Mouse (Mus musculus): ENCODE measurements around the gene Atf6.

The Atf6 gene

DNA sequence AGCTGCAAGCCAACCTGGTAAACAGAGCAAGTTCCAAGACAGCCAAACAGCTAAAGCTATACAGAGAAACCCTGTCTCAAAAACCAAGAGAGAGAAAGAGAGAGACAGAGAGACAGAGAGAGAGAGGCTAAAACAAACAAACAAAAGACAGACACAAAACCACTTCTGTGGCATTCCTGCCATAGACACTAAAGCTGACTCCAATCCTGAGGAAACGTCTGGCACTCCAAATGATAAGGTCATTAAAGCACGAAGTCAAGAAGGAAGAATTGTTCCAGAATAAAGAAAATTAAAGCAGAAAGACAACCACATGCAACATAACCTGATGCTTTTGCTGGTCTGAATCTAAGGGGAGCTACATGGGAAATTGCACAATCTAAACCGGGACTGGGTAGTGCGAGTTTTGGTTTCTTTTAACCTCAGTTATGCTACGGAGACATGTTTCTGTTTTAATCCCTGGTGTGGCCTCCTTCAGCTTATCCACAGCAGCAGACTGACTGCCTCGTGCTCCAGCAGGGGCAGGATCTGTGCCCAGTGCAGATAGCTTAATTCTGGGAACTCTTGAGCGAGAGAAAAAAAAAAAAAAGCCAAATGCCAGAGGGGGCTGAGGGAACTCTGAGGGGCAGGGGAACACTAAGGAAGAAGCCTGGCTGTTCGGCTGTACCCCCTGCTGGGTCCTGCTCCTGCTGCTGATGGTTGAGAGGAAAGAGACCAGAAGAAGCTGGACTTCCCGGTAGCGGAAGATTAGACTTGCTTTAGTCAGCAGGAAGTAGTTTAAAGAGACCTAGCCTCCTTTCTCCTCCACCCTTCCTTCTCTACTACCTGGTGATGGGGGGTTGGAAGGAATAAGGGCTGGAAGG is 21.9 kb downstream of the Atf6 start:
- no peak for DNase-seq (ENCODE audit: low spot score in 2 of 2)

- DNase-seq (ENCODE audit: low spot score in 2 of 2) = no peak
Observed at GRCm38 (mm10) chr1:170844380-170844779, 23.2 kb downstream of the Atf6 start.

DNA sequence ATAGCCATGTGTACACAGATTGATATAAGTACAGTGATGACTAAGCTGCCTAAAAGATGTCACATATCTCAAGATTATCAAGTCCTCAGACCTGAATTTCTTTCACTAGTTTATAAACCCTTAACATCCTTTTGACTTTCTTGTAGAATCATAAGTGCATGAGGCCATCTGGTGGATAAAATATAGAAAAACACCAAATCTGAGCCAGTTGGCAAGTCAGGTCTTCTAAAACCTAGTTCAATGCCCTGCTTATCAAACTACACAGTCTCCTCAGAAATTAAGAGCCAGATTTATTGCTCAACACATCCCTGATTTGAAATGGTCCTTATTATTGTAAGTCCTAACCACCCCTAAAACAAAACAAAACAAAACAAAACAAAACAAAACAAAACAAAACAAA is 27.9 kb downstream of the Atf6 start:
- DNase-seq (ENCODE audit: low spot score in 2 of 2) = no peak

- DNase-seq (ENCODE audit: low spot score in 2 of 2) = no peak
Observed at GRCm38 (mm10) chr1:170834756-170835155, 32.8 kb downstream of the Atf6 start.

DNA sequence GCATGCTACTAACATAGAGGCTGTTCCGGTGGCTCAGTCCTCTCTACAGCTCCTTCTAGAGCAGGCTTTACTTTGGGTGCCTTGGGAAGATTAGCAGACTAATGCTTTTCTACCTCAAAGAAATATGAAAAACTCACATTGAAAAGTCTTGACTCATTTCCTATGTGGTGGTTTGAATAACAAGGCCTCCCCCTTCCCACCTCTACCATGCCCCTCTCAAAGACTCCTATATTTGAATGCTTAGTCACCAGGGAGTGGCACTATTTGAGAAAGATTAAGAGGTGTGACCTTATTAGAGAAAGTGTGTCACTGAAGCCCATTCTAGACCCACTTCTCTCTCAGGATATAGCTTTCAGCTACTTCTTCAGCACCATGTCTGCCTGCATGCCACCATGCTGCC is 37.8 kb downstream of the Atf6 start:
- no peak for DNase-seq (ENCODE audit: low spot score in 2 of 2)

- no peak for DNase-seq (ENCODE audit: low spot score in 2 of 2)
Observed at GRCm38 (mm10) chr1:170829344-170829743, 38.2 kb downstream of the Atf6 start.

DNA sequence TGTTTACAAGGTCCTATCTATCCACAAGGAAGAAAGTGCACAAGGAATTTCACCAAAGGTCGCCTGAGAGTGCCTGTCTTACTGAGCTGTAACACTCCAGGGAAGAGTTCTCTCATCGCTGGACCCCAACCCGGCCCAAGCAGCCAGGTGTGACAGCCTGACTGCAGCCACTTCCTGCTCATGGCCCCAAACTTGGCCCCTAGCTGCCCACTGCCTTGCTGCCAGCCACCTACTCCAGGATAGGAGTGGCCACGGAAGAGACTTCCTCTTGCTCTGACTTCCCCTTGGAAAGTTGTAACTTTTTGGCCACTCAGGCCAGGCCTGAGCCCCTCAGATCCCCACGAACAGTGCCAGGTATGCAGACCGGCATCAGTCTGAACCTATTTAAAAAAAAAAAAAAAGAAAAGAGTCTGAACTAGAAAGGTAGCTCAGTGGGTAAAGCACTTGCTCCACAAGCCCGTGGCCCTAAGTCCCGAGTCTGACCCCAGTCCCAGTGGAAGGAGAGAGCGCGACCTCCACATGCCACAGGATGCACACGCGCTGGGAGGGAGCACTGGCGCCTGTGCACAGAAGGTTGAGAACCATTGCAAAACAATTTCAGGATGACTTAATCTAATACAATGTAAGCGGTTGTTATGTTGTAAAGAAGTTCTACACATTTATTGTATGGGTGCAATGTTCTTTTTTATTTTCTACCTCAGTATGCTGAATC is 47.3 kb downstream of the Atf6 start:
- no peak for DNase-seq (ENCODE audit: low spot score in 2 of 2)

DNA sequence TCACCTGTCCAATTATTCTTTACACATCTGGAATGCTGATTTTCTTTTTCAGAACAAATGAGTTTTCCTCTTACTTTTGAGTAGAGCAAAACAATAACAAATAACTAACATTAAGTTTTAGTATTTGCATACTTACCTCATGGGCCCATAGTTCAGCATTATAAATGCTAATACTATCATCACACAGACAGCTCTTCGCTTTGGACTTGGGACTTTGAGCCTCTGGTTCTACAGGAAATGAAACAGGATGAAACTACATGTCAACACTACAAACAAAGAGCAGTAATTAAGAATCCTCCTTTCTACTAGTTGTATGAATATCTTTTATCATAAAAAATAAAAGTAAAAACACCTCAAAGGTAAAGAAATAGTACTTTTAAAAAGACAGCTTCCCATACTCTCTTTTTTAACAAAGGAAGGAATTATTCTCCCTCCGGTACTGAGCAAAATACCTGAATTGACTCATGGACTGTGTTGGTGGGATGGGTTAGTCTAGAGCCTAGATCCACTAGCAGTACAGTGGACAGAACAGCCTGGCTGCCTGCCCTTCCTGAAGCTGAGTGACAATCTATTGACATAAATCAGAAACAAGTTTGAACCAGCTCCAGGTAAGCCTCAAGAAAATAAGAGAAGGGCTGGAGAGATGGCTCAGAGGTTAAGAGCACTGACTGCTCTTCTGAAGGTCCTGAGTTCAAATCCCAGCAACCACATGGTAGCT is 52.1 kb downstream of the Atf6 start:
- no peak for DNase-seq (ENCODE audit: low spot score in 2 of 2)

- no peak for DNase-seq (ENCODE audit: low spot score in 2 of 2)
Observed at GRCm38 (mm10) chr1:170812822-170813221, 54.7 kb downstream of the Atf6 start.

- peak in 1 of 2 experiments; percentile 28 for DNase-seq (ENCODE audit: low spot score in 2 of 2)
Observed at GRCm38 (mm10) chr1:170807600-170808270, 59.8 kb downstream of the Atf6 start.

- no peak for DNase-seq (ENCODE audit: low spot score in 2 of 2)
Observed at GRCm38 (mm10) chr1:170804721-170805120, 62.9 kb downstream of the Atf6 start.

DNA sequence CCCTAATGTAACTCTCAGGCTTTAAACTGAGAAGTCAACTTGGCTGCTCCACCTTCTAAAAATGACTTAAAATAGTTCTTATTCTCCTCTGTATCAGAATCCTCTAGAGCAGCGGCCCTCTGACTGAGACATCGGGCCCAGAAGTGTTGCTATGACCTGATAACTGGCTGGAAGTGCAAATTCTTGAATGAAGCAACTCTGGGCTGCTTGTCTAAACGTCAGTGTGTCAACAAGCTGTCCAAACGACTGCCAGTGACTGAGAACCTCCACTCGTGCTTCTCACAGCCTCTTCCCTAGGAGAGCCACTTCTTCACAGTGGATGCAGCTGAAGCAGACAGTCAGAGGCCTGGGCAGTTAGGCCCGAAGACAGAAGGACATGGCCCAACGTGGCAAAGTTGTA is 64.9 kb downstream of the Atf6 start:
- no peak for DNase-seq (ENCODE audit: low spot score in 2 of 2)

DNA sequence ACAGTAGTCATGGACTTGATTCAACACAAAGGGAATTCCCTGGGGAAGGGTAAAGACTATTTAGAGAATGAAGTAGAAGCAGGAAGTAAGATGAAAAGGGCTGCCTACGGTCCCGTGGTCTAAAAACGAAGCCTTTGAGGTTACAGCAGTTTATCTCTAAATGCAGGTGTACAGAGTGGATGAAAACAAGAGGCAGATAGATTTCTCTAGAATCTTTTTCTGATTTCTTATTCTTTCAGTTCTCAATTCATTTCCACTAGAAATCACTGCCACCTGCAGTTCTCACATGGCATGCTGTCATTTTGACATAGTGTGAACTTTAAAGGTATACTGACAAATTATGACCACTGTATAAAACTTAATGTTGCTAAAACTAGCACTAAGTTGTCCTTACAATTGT is 66.9 kb downstream of the Atf6 start:
- DNase-seq (ENCODE audit: low spot score in 2 of 2) = no peak

DNA sequence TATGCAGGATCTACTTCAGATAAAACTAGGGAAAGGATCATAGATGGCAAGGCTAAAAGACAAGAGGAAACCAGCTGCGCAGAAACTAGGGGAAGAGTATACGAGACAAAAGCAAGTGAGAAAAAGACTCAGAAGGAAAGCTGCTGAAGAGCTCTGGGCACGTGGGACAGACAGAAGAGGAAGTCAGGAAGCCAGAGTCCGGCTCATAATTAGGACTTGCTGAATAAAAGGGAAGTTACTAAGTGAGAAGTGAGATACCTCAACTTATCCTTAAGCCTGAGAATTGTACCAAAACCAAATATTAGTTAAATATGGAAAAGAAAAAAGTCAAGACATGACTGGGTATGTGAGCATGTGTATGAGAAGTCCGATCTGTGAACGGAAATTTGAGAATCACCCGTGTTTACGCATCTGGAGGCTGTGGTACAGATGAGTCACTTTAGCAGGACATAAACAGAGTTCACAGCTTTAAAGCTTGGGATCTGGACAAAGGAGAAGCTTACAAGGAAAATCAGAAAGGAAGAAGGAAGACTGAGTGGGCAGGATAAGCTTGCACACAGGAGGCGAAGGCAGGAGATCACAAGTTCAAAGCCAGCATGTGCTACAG is 71.7 kb downstream of the Atf6 start:
- DNase-seq (ENCODE audit: low spot score in 2 of 2) = no peak

- DNase-seq (ENCODE audit: low spot score in 2 of 2) = no peak
Observed at GRCm38 (mm10) chr1:170791542-170791941, 76.0 kb downstream of the Atf6 start.

GRCm38 (mm10) chr1:170791001-170791400 is 76.6 kb downstream of the Atf6 start:
- no peak for DNase-seq (ENCODE audit: low spot score in 2 of 2)

DNA sequence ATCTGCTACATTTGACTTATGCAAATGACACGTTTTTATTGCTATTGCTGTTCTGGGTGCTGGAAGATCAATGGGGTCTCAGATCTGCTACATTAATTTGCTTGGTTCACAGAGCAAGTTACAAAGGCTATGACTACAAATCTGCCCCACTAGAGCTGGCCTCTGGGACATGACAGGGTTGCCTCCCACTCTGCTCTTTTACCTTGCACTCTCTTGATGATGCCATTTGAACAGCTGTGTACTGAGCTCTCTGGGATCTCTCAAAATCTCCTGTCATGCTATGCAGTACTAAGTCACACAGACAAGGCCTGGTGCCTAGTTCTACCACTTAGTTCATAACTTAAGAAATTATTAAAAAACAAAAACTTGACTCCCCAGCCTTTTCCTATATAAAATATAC is 79.9 kb downstream of the Atf6 start:
- DNase-seq (ENCODE audit: low spot score in 2 of 2) = no peak

GRCm38 (mm10) chr1:170786570-170787341 is 80.8 kb downstream of the Atf6 start:
- DNase-seq (ENCODE audit: low spot score in 2 of 2) = no peak

DNA sequence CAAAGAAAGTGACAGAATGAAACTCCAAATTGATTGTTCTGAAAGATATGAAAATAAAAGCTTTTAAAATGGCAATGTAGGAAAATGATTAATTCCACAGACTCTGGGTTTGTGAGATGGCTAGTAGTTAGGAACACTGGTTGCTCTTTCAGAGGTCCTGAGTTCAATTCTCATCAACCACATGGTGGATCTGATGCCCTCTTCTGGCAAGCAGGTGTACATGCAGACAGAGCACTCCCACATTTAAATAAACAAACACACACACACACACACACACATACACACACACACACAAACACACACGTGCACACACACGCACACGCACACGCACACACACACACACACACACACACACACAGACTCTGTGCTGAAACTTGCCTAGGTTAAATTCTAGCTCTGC is 89.9 kb downstream of the Atf6 start:
- no peak for DNase-seq (ENCODE audit: low spot score in 2 of 2)

- DNase-seq (ENCODE audit: low spot score in 2 of 2) = no peak
Observed at GRCm38 (mm10) chr1:170774431-170774830, 93.1 kb downstream of the Atf6 start.

DNA sequence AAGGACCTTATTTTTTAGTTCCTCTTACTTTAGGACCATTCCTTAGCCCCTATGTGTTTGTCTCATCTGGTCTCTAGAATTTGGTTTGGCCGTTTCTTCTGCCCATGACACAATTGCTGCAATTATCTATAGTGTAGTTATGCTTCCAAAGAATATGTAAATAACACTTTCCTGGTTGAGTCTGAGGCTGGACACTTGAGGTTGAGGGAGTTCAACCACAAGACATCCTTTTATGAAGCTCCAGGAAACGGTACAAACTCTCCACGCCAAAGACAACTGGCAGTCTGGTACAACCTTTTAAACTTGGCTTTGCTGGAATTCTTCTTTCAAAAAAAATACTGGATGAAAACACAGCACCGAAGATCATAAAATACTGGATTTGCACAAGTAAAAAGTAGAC is 94.1 kb downstream of the Atf6 start:
- no peak for DNase-seq (ENCODE audit: low spot score in 2 of 2)
